Mouse (Mus musculus): ENCODE results near the gene Dgkq. TPM values are rescaled to one million over a fixed set of nuclear protein-coding genes. Genes with fewer than 3 reads are reported as not detected.
A peak's percentile ranks its signal among the peaks of the same experiment; 100 is the strongest.

The Dgkq gene
- polyA plus RNA-seq, 1 experiment from 2014 or later = 9.1 TPM

DNA sequence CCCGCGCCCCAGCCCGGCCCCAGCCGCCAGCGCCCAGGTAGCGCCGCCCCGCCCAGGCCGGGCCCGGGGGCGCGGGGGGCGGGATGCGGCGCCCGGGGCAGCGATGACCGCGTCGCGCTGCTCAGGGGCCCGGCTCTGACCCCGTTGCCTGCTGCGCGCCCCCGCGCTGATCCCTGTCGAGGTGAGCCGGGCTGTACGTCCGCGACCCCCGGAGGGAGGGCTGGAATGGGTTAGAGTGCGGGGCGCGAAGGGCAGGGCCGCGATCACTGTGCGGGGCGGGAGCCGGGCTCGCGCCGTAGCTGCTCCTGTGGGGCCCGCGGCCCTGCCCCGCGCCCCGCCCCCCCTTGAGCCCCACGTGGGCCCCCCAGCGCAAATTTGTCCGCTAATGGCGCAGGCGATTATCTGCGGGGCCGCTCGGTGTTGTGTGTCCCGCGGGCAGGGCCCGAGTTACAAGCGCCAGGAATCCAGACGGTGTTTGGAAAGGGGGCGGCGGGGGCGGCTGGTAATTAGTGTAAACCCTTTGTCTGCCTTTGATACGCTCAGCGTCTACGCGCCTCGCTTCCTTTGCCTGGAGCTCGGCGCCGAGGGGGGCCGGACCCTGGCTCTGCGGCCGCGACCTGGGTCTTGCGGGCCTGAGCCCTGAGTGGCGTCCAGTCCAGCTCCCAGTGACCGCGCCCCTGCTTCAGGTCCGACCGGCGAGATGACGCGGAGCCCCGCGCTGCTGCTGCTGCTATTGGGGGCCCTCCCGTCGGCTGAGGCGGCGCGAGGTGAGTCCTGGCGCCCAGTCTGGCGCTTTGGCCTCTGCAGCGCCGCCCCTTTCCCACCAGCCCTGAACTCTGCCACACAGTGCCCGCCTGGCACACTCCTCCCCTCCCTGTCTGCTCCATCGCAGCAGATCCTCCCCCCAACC is 25.1 kb upstream of the Dgkq start:
- ATAC-seq (ENCODE audit: insufficient number of reproducible peaks, insufficient read depth, low FRiP score, low read depth) = peak; percentile 35
- Histone ChIP-seq H3K27me3 (ENCODE audit: control insufficient read depth, insufficient read depth, low read length) (no peaks in the 10 kb centered on the region), H3K36me3 (ENCODE audit: control insufficient read depth, insufficient read depth, low read length) (no peaks in the 10 kb centered on the region), H3K27ac (ENCODE audit: low read length) (peak overlapping the region; percentile 45; the same call in 1 of the 2 replicates), H3K4me3 (ENCODE audit: low read depth, low read length) (peak overlapping the region; percentile 77), H3K9ac (replicated peaks; ENCODE audit: low read depth, low read length) (peak overlapping the region; percentile 81), H3K4me1 (ENCODE audit: control insufficient read depth, insufficient read depth, low read length) (peaks cover 36% of the 10 kb centered on the region; the same call in 1 of the 2 replicates), H3K9me3 (ENCODE audit: control insufficient read depth, low read depth, low read length) (no peaks in the 10 kb centered on the region), H3K4me2 (replicated peaks; ENCODE audit: low read depth, low read length) (peak overlapping the region; percentile 76)
- WGBS = under 1% methylated on average over 70 of the region's 99 CpGs

DNA sequence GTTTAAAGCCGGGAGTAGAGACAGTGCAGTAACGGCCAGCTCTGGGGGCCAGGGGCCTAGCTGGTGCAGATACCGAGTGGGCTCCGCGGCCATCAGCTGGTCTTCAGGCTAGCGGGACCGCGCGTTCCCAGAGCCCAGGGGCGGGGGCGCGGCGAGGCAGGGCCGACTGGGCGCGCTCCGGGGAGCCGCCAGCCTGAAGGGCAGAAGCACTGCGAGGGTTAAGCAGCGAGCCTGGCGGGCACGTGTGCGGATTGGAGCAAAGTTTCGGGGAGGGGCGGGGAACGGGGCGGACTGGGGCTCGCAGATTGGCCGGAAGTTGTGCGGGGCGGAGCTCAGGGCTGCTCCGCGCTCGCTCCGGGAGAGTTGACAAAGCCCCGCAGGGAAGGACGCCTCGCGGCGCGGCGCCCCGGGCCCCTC is 24.4 kb upstream of the Dgkq start:
- no peaks in the 10 kb centered on the region for H3K36me3 ChIP-seq (ENCODE audit: control insufficient read depth, insufficient read depth, low read length)

DNA sequence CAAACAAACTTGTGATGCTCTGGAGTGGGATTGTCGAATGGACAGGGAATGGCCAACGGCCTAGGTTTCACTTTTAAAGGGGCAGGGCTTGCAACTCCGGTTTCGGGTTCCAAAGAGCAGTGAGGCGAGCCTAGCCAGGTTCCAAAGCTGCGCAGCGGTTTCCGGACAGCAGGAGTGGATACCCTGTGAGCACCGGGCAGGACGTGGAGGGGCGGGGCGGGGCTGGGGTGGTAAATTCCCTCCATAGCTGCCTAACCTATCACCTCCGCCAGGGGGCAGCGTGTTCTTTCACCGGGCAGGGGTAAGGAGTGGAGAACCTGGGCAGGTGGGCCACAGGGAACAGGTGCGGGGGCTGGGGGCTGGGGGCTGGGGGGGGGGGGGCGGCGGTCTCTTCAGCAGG is 22.8 kb upstream of the Dgkq start, which contains the start of gene Fgfrl1:
Gene Fgfrl1, plus strand, starts transcription at position 112 of the 400 bp plus-strand sequence.
- Histone ChIP-seq H3K27ac (ENCODE audit: low read length) (no peak within 1 kb of the TSS), H3K4me2 (replicated peaks; ENCODE audit: low read depth, low read length) (peak within 1 kb of the TSS; percentile 48), H3K4me1 (ENCODE audit: control insufficient read depth, insufficient read depth, low read length) (peaks cover 30% of the 10 kb centered on the region; the same call in 1 of the 2 replicates), H3K4me3 (ENCODE audit: low read depth, low read length) (peak within 1 kb of the TSS; percentile 77), H3K36me3 (ENCODE audit: control insufficient read depth, insufficient read depth, low read length) (no peaks in the 10 kb centered on the region), H3K9me3 (ENCODE audit: control insufficient read depth, low read depth, low read length) (no peaks in the 10 kb centered on the region), H3K27me3 (ENCODE audit: control insufficient read depth, insufficient read depth, low read length) (no peaks in the 10 kb centered on the region), H3K9ac (replicated peaks; ENCODE audit: low read depth, low read length) (no peak within 1 kb of the TSS)
- no peak for ATAC-seq (ENCODE audit: insufficient number of reproducible peaks, insufficient read depth, low FRiP score, low read depth)
- 3% methylated on average over 18 of the region's 18 CpGs for WGBS

More for the DNA sequence above, 24.4 kb upstream of the Dgkq start:
- Histone ChIP-seq H3K27me3 (ENCODE audit: control insufficient read depth, insufficient read depth, low read length) (no peaks in the 10 kb centered on the region), H3K27ac (ENCODE audit: low read length) (no peak overlapping the region), H3K9me3 (ENCODE audit: control insufficient read depth, low read depth, low read length) (no peaks in the 10 kb centered on the region), H3K4me3 (ENCODE audit: low read depth, low read length) (peak overlapping the region; percentile 77), H3K9ac (replicated peaks; ENCODE audit: low read depth, low read length) (peak overlapping the region; percentile 81), H3K4me2 (replicated peaks; ENCODE audit: low read depth, low read length) (peak overlapping the region; percentile 76), H3K4me1 (ENCODE audit: control insufficient read depth, insufficient read depth, low read length) (peaks cover 36% of the 10 kb centered on the region; the same call in 1 of the 2 replicates)
- peak; percentile 95 for ATAC-seq (ENCODE audit: insufficient number of reproducible peaks, insufficient read depth, low FRiP score, low read depth)
- WGBS = 1% methylated on average over 38 of the region's 43 CpGs

DNA sequence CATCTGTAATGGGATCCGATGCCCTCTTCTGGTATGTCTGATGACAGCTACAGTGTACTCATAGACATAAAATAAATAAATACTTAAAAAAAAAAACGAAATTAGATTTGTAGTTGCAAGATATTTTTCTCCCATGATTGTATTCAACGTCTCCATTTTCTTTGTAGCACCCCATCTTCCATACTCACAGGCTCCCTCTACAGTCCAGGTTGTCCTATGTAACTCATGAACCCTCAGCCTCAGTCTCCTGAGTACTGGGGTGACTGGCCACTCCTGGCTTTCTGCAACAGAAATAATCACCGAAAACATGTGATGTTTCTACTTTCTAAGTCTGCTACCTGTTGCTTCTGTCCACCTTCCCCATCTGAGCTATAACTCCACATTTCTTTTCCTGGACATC is 21.7 kb upstream of the Dgkq start:
- ATAC-seq (ENCODE audit: insufficient number of reproducible peaks, insufficient read depth, low FRiP score, low read depth) = no peak
- no peak overlapping the region for H3K9ac ChIP-seq (replicated peaks; ENCODE audit: low read depth, low read length)
- H3K9me3 ChIP-seq (ENCODE audit: control insufficient read depth, low read depth, low read length) = no peaks in the 10 kb centered on the region
- no peaks in the 10 kb centered on the region for H3K27me3 ChIP-seq (ENCODE audit: control insufficient read depth, insufficient read depth, low read length)
- 67% methylated on average over 4 of the region's 4 CpGs for whole genome bisulfite sequencing
- no peaks in the 10 kb centered on the region for H3K36me3 ChIP-seq (ENCODE audit: control insufficient read depth, insufficient read depth, low read length)
- peaks cover 20% of the 10 kb centered on the region; the same call in 1 of the 2 replicates for H3K4me1 ChIP-seq (ENCODE audit: control insufficient read depth, insufficient read depth, low read length)
- no peak overlapping the region for H3K4me2 ChIP-seq (replicated peaks; ENCODE audit: low read depth, low read length)
- H3K27ac ChIP-seq (ENCODE audit: low read length) = no peak overlapping the region
- H3K4me3 ChIP-seq (ENCODE audit: low read depth, low read length) = no peak overlapping the region

DNA sequence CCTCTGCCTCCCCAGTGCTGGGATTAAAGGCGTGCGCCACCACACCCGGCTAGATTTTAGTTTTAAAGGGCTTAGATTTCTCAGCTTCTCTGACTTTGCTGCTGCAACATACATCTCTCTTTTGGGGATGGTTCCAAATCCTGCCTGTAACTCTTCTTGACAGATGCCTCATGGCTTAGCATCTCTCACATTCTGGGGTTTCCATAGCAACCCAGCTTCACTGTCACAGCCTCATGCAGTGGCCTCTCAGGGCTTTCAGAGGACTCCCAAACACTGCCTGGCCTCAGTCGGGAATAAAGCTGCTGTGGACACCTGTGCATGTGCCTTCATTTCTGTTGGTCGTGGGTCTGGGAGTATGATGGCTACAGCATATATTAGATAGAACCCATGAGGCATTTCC is 19.6 kb upstream of the Dgkq start:
- Histone ChIP-seq H3K36me3 (ENCODE audit: control insufficient read depth, insufficient read depth, low read length) (no peaks in the 10 kb centered on the region), H3K4me2 (replicated peaks; ENCODE audit: low read depth, low read length) (no peak overlapping the region), H3K9ac (replicated peaks; ENCODE audit: low read depth, low read length) (no peak overlapping the region), H3K4me1 (ENCODE audit: control insufficient read depth, insufficient read depth, low read length) (0 out of 2 replicates have a peak, but pooled peaks cover 9% of the 10 kb centered on the region), H3K27me3 (ENCODE audit: control insufficient read depth, insufficient read depth, low read length) (no peaks in the 10 kb centered on the region), H3K27ac (ENCODE audit: low read length) (no peak overlapping the region), H3K4me3 (ENCODE audit: low read depth, low read length) (no peak overlapping the region), H3K9me3 (ENCODE audit: control insufficient read depth, low read depth, low read length) (no peaks in the 10 kb centered on the region)
- 72% methylated on average over 5 of the region's 5 CpGs for WGBS
- no peak for ATAC-seq (ENCODE audit: insufficient number of reproducible peaks, insufficient read depth, low FRiP score, low read depth)

DNA sequence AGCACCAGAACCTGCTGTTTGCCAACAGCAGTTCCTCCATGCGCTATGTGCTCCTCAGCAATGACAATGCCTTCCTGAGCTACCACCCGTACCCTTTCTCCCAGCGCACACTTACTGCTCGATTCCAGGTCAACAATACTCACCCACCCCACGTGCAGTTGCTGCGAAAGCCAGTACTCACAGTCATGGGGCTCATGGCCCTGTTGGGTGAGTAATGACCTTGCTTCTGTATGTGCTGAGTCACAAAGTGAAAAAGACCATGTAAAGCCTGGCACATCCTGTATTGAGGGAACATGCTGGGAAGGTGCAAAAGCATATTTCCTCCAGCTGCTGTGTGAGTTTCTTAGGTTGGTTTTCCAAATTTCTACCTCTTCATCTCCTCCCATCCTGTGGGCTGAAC is 11.4 kb upstream of the Dgkq start:
- ATAC-seq (ENCODE audit: insufficient number of reproducible peaks, insufficient read depth, low FRiP score, low read depth) = no peak
- 89% methylated on average over 6 of the region's 6 CpGs for WGBS
- Histone ChIP-seq H3K9me3 (ENCODE audit: control insufficient read depth, low read depth, low read length) (no peaks in the 10 kb centered on the region), H3K27ac (ENCODE audit: low read length) (no peak overlapping the region), H3K9ac (replicated peaks; ENCODE audit: low read depth, low read length) (no peak overlapping the region), H3K4me2 (replicated peaks; ENCODE audit: low read depth, low read length) (no peak overlapping the region), H3K4me3 (ENCODE audit: low read depth, low read length) (no peak overlapping the region), H3K27me3 (ENCODE audit: control insufficient read depth, insufficient read depth, low read length) (no peaks in the 10 kb centered on the region), H3K4me1 (ENCODE audit: control insufficient read depth, insufficient read depth, low read length) (peaks cover 9% of the 10 kb centered on the region; the same call in 1 of the 2 replicates), H3K36me3 (ENCODE audit: control insufficient read depth, insufficient read depth, low read length) (peaks cover 4% of the 10 kb centered on the region; the same call in 1 of the 2 replicates)

DNA sequence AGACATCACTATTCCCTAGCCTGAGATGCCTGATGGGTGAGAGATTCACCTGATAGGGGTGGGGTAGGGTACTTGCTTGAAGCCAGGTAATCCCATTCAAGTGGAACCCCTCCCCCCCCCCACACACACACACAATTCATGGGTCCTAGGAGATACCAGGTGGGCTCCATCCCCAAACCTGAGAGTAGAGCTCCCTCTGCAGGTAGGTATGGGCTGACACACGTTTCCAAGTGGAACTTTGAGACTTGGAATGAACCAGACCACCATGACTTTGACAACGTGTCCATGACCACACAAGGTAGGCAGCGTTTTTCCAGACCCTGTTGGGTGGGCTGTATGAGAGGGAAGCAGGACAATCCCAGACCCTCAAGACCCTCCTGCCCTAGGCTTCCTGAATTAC is 10.4 kb upstream of the Dgkq start:
- Histone ChIP-seq H3K9me3 (ENCODE audit: control insufficient read depth, low read depth, low read length) (no peaks in the 10 kb centered on the region), H3K27ac (ENCODE audit: low read length) (no peak overlapping the region), H3K4me1 (ENCODE audit: control insufficient read depth, insufficient read depth, low read length) (peaks cover 9% of the 10 kb centered on the region; the same call in 1 of the 2 replicates), H3K27me3 (ENCODE audit: control insufficient read depth, insufficient read depth, low read length) (no peaks in the 10 kb centered on the region), H3K4me2 (replicated peaks; ENCODE audit: low read depth, low read length) (no peak overlapping the region), H3K9ac (replicated peaks; ENCODE audit: low read depth, low read length) (no peak overlapping the region), H3K36me3 (ENCODE audit: control insufficient read depth, insufficient read depth, low read length) (peaks cover 4% of the 10 kb centered on the region; the same call in 1 of the 2 replicates), H3K4me3 (ENCODE audit: low read depth, low read length) (no peak overlapping the region)
- no peak for ATAC-seq (ENCODE audit: insufficient number of reproducible peaks, insufficient read depth, low FRiP score, low read depth)
- 51% methylated on average over 3 of the region's 3 CpGs for WGBS

DNA sequence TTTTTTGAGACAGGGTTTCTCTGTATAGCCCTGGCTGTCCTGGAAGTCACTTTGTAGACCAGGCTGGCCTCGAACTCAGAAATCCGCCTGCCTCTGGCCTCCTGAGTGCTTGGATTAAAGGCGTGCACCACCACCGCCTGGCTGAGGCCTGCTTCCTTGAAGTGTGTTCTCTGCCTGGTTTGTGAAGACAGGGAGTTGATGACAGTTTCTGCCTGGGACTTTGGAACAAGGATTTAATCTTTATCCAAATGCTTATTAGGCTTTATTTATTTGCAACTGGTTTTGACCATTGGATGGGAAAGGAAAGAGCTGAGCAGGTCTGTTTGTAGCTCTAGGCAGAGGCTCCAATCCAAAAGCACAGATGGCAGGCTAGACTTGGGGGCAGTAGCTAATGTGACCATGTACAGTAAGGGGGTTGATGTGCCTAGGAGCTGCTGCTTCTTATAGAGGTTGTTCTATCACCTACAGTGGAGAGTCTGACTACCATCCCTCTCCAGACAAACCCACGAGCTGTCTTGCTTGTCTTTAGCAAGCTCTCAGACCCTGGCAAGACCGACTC is 8.9 kb upstream of the Dgkq start:
- Histone ChIP-seq H3K9me3 (ENCODE audit: control insufficient read depth, low read depth, low read length) (no peaks in the 10 kb centered on the region), H3K27me3 (ENCODE audit: control insufficient read depth, insufficient read depth, low read length) (no peaks in the 10 kb centered on the region), H3K4me2 (replicated peaks; ENCODE audit: low read depth, low read length) (no peak overlapping the region), H3K4me3 (ENCODE audit: low read depth, low read length) (no peak overlapping the region), H3K4me1 (ENCODE audit: control insufficient read depth, insufficient read depth, low read length) (peaks cover 9% of the 10 kb centered on the region; the same call in 1 of the 2 replicates), H3K36me3 (ENCODE audit: control insufficient read depth, insufficient read depth, low read length) (peaks cover 4% of the 10 kb centered on the region; the same call in 1 of the 2 replicates), H3K27ac (ENCODE audit: low read length) (no peak overlapping the region), H3K9ac (replicated peaks; ENCODE audit: low read depth, low read length) (no peak overlapping the region)
- WGBS = 87% methylated on average over 6 of the region's 6 CpGs
- ATAC-seq (ENCODE audit: insufficient number of reproducible peaks, insufficient read depth, low FRiP score, low read depth) = no peak
